Mouse (Mus musculus): ENCODE data around the gene Gdap2. TPM values are rescaled to one million over a fixed set of nuclear protein-coding genes. Genes with fewer than 3 reads are reported as not detected.
A peak's percentile ranks its signal among the peaks of the same experiment; 100 is the strongest.

Gene Gdap2
- 10 to 100 TPM; 12.1 to 13.6 TPM for total RNA-seq (2021)
- long read RNA-seq, experiment 1, transcript Gdap2-201 (14 exons, 3,008 nt): major isoform, 13 of 16 reads
- long read RNA-seq, experiment 1, partial matches to known transcripts: 2 of 16 reads
- long read RNA-seq, experiment 1, other reads (novel, unspliced or antisense): 1 of 16 reads
- long read RNA-seq, experiment 2, transcript Gdap2-201 (14 exons, 3,008 nt): major isoform, 20 of 23 reads
- long read RNA-seq, experiment 2, partial matches to known transcripts: 0 of 23 reads
- long read RNA-seq, experiment 2, other reads (novel, unspliced or antisense): 3 of 23 reads

DNA sequence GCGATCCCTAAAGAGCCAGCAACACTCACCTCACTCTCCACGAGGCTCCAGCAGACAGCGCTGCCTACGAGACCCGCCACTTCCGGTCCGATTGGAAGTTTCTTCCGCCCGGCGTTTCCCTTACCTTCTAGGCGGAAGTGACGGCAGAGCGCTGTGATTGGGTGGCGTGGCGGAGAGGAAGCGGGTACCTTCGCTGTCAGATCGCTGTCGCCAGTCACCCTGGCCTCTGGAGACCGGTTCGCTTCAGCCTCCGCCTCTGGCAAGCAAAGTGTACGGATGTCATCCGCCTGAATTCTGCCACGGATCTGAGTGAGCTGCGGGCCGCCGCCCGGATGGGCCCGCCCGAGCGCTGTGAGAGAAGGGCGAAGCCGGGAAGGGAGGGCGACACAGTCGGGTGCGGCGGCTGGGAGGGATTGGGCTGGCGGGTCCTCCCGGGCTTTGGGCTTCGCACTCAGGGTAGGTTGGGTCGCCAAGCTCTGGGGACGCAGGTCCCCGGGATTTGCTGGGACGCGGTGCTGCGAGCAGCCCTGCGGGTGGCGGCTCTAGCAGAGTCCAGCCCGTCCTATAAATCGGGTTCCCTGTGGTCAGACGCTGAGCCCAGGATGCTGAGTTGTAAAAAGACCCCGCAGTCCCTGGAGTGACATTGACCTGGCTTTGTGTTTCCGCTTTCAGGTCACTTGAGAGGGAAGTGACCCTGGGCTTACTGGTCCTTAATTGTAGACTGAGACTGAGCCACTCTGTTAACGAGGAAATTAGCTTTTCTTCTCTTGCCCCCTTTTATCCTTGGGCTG, at the start of gene Gdap2, which contains the start of gene Wdr3:
Gene Gdap2, plus strand, starts transcription at position 67 of the 791 bp plus-strand sequence.
Gene Wdr3, minus strand, starts transcription at position 93 of the 791 bp plus-strand sequence.
- peak; percentile 91 to 96 for DNase-seq
- intact Hi-C loops (cut with DNase I): no loop called here

DNA sequence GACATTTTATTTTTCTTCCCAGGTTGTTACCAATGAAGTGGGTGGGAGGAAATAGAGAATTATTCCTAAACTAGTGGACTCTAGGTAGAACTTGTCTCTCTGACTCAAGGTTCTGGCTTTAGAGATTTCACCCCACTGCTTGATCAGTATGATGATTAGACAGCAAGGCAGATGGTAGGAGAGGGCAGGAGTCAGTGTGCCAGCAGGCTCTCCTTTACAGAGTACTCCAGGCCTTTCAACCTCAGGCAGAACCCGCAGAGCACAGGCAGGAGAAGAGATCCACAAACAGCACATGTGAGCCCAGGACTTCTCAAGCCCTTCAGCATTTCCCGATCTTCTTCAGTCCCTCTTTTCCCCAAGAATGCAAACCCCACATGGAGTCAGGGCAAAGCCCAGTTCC, 43.5 kb upstream of the Gdap2 start:
- intact Hi-C loops (cut with DNase I): no loop called here
- no peak for DNase-seq

DNA sequence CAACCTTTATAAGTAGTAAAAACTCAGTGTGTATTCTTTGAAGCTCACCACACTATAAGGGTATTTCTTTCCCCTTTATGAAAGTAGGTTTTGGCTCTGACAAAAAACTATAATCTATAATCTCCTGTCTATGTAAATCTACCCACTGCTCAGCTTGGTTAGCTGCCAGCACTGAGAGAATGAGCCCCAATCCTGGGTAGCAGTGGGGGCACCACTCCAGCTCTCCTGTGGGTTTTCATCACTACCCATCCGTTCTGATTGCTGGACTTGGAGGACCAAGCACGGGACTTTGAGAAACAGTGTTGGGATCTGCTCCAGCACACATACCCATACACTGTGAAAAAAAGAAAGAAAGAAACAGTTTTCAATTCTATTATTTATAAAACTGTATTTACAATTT, 40.2 kb upstream of the Gdap2 start:
- intact Hi-C loops (cut with DNase I): no loop called here
- DNase-seq: no peak

DNA sequence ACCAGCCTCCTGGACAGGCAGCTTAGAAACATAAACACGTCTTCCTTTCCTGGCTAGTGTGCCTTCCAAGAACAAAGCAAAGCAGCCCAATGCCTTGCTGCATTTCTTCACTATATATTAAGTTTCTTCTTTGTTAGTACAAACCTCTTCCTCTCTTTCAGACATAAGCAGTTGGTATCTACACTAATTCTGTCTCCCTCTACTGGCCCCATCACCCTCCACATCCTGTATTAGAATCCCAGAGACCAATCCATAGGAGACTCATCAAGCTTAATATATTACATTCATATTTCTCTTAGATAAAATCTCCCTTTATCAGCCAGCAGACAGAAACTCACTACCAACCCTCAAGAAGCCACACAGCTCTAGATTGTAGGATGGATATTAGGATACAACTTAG, 39.7 kb upstream of the Gdap2 start:
- no peak for DNase-seq
- intact Hi-C loops (cut with DNase I): no loop called here

DNA sequence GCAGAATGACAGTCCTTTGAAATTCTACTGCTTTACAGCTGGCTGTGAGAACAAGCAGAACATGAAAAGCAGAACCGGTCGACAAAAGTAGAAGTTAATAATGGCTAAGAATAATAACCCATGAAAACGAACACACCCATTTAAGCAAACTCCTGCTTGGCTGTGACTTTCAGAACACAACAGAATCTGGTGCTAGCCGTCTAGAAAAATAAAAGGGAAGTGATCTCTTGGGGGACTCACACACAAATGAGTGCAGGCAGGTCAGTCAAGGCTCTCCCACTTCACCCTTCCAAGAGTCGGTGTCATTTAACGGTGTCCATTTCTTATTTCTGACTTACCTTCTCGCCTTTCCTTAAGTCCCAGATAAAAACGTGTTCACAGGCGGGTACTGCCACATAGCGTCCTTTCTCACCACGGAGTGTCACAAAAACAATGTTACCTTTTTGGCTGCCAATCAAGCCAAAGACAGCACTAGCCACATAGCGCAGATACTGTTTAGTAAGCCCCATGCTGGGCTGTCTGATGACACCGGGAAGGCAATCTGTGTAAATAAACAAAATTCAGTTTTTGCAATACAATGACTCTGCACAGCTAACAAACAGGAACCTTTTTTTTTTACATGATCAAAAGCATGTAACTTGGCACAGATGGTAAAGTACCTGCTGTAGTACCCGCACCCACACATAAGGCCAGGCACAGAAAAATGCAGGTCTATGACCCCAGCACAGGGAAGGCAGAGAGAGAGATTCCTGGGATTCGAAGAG, 1.3 kb upstream of the Gdap2 start:
- intact Hi-C loops (cut with DNase I): no loop called here
- no peak for DNase-seq

DNA sequence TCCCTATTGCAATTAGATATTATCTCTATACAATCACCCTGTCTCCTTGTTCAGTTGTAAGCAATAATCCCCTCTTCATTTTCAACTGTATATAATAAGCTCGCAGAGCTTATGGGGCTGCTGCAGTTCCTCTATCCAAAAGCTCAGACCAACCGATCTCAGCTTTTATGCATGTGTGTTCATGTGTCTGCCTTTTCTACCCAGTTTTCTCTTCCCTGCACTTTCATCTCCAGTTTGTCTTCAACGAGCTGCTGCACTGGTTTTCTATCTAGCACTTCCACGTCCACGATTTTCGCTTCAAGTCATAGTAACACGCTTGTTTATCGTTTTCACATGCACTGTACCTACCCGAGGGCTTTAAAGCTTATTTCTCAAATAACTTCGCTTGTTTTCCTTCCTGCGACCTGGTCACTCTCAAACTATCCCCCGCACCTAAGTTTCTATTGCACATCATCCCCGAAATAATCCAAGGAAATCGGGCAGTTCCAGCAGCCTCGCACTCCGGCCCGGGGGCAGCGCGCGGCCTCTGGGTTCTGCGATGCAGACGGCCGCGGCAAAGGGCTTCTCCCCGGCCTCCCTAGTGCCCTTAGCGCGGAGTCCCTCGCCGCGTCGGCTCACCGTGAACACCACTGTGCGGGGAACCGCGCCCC, 391 bp upstream of the Gdap2 start:
- intact Hi-C loops (cut with DNase I): no loop called here

DNA sequence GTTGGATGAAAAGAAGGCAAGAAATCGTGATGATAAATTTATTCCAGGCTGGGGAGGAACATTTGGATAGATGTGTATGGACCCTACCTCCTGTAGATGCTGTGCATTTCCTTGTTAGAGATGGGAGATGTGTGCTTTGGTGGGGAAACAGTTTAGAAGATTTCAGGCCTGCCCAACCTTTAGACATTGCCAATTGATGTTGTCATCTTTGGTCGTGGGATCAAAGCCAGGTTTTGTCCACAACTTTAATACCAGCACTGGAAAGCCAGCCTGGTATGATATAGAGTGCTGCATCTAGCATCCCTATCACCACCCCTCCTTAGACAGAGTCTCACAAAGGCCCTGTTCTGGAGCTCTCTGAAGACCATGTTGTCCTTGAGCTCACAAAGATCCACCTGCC, 1.4 kb downstream of the Gdap2 start:
- intact Hi-C loops (cut with DNase I): no loop called here
- no peak for DNase-seq

More for the DNA sequence above, 391 bp upstream of the Gdap2 start:
- no peak for DNase-seq

DNA sequence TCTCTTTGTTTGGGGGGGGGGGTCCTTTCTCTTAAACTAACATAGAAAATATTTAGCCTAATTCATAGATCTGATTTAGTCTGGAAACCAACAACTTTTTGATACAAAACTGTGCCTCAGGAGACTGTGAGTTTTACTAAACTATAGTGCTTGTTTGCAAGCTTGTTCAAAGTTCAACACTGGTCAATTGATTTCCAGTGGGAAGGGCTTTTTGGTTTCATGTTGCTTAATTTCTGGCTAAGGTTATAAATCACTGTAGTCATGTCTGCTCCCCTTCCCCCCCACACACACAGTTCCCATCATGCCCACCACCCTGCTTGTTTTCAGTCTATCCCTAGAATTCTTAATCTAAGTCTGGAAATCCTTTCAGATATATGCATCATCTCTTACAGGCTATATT, 2.8 kb downstream of the Gdap2 start:
- intact Hi-C loops (cut with DNase I): no loop called here
- no peak for DNase-seq

DNA sequence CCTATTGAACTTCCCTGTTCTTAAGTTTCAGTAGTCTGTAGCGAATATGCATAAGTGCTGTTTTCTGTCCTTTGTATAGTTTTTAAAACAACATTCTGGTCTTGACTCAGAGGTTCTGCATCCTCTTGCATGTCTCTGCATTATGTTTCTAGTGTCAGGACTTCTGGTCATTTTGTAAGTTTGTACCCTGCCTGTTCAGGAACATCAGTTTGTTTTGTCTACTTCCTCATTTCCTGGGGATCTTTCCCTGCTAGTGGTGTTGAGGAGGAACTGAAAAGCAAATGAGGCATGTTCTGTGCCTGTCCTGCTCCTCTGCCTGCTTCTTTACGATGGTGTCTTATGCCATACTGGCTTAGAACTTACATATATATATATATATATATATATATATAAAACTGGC, 13.8 kb downstream of the Gdap2 start:
- intact Hi-C loops (cut with DNase I): no loop called here
- no peak for DNase-seq

DNA sequence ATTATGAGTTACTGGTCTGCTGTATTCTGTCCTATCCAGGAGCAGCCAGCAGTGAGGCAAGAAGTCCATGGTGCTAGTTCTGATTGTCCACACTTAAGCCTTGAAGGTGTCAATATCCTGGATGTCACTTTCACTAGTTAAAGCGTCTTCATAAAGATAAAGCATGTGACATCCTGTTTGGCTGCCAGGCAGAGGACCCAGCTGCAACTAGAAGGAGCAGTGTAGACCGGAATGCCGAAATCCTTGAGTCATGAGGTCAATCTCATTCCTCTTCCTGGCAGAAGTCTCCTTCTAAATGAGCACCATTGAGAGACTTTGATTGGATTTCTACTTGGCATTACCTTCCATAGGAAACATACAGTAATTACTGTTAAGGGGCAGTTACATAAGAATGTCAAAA, 18.3 kb downstream of the Gdap2 start:
- no peak for DNase-seq
- intact Hi-C loops (cut with DNase I): loop anchor here (10.0 kb wide), 1 partner anchor 304 kb away; the partner anchor contains the start of gene Tent5c

DNA sequence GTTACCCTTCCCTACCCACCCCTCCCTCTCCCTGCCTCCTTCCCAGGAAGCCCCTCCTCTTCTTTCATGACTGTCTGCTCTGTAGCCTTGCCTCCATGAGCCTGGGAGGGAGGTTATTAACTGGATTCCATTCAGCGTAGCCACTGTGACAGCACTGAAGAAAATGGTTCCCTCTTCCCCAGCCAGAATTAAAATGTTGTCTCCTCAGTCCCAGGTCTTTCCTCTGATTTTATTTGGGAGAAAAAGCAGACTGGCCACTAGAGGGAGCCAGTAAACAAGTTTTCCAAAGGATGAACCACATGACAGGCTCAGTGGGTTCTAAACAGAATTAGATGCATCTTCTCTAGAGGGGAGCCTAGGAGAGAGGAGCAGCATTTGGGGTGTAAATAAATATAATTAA, 27.3 kb downstream of the Gdap2 start:
- peak; percentile 46 to 76 for DNase-seq
- intact Hi-C loops (cut with DNase I): loop anchor here (5.0 to 10.0 kb wide), 2 partner anchors 295 to 378 kb away; partner anchors contain the start of gene Tent5c

DNA sequence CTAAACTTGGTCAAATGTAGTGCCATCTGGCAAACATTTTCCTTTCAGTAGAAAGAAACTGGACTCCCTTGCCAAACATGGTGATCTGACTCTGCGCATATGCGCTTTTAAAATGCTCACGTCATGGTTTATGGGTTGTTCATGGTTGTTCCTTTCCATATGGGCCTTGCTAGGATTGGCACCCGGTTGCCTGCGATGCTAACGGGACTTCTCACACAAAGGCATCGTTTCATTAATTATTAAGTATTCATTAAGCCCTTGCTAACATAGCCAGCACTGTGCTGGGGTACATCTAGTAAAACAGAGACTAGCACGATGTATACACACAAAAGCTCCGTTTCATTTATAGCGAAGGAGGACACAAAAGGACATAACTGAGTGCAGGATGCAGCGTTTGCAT, 27.7 kb downstream of the Gdap2 start:
- DNase-seq: no peak
- intact Hi-C loops (cut with DNase I): loop anchor here (5.0 to 10.0 kb wide), 2 partner anchors 295 to 377 kb away; partner anchors contain the start of gene Tent5c

DNA sequence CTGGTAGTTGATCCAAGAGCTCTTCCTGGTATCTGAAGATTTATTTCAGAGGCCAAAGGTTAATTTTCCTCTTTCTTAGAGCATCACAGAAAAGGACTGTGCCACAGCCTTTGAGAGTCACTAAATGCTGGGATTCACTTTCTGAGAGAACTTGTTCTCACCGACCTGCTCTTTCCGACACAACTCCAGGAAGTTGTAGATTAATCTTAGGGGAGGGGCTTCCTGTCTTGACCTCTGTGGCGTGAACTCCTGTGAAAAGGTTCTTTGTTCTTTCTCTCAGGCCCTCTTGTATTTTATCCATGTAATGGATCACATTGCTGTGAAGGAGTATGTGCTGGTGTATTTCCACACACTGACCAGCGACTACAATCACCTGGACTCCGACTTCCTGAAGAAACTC, 32.0 kb downstream of the Gdap2 start:
- DNase-seq: no peak
- intact Hi-C loops (cut with DNase I): no loop called here

DNA sequence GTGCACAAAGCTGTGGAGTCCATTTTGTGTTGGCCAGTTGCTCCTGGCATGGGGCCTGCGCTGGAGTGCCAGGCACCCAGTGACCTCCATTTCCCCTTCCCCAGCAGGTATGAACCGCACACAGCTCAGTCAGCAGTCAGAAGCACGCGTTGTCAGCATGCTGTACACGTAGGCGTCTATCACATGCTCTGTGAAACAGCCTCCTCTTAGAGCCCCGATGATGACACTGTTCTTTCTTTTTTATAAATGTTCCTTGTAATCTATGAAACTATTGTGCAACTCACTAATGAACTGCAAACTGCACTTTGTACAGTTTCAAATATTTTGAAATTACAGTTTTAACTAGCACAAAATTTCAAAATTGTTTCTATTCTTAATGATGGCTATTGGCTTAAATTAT, 39.4 kb downstream of the Gdap2 start:
- intact Hi-C loops (cut with DNase I): no loop called here
- peak; percentile 6 to 16 for DNase-seq

DNA sequence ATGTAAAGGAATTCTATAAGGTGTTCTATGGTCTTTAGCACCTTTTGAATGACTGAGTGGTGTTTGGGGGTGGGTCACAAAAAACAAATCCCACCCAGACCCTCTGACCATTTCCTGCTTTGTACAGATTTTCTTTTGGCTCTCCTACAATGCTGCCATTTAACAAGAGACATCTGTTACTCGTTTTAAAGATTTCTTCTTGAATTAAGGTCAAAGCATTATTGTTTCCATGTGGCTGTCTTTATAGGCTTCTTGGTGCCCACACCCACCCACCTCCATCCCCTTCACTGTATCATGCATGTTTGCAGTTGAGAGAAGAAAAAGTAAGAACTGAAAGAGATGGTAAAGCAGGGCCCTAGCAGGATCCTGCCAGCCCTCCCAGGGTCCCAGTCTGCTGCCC, 44.8 kb downstream of the Gdap2 start:
- no peak for DNase-seq
- intact Hi-C loops (cut with DNase I): no loop called here

DNA sequence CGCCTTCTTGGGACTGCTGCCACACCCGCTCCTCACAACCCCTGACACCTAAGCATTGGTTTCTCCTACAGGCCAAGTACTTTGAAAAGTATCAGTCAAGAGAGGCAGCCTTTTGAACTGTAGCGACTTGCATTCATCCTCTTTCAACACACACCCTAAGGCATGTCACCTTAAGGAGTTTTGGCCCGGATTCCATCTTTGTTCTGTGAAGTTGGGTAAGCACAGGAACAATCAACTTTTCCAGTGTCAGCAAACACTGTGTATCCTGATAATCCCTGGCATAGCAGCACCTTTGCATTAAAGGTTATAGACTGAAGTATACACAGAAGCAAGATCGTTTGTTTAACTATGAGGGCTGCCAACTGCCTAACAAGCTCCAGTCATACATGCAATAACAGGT, 53.3 kb downstream of the Gdap2 start:
- no peak for DNase-seq
- intact Hi-C loops (cut with DNase I): no loop called here

DNA sequence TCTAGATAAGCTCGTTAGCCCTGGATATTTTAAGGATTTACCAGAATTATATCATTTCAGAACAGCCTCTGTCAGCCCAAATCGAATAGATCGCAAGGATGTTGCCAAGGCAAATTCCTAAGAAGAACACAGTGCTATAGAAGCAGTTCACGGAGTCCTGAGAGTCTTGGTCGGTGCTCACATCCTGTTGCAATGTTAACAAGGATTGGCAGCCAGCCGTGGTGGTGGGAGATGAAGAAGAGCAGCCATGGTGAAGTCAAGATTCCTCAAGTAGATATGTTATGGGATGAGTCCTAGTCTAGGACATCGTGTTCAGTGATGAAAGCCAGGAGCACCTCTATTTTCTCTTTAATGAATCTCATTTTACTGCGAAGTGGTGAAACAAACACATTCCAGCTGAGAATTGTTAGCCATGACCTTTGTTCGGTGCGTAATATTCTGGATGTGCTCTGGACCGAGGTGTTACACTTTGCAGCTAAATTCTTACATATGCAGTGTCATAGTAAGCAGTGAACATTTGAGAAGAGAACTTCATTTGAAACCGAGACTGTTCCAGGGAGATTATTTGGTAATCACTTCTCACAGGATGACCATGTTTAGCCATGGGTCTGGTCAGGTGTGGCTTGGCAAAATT, 63.3 kb downstream of the Gdap2 start:
- intact Hi-C loops (cut with DNase I): no loop called here
- DNase-seq: no peak

DNA sequence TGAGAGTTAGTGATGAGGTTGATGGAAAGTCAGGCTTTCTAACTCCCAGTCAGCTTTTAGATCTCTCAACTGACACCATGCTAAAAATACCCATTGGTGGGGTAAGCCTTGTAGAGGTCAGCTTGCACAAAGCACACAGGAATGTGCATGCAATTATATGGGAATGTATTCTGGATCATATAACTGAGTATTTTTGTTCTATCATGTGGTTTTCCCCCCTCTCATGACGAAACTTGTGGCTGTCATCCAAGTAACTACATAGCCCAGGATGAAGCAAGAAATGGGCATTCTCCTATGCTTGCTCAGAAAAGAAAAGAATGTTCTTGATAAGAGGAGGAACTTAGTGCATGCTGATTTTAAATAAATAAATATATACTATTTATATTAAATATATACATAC, 65.3 kb downstream of the Gdap2 start:
- no peak for DNase-seq
- intact Hi-C loops (cut with DNase I): no loop called here

DNA sequence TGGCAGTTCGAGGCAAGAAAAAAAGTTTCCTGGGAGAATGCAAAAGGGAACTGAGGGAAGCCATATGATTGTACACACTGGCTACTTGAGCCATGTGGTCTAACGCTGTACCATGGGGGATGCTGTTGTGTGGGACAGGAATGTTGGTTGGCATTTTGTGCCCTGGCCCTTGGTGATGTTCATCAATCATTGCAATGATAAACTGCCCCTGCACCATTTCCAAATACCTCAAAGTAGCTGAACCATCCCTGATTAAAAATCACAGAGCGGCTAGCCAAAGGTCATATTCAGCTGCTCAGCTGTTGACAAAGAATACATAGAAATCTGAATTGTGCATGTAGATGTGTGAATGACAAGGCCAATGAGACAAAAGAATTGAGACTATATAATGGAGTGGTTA, 66.8 kb downstream of the Gdap2 start:
- DNase-seq: no peak
- intact Hi-C loops (cut with DNase I): no loop called here
